Mouse (Mus musculus): ENCODE data around the gene Icam4. TPM values are rescaled to one million over a fixed set of nuclear protein-coding genes. Genes with fewer than 3 reads are reported as not detected.

Gene Icam4
- polyA plus RNA-seq (2016; fragmentation: Nextera tagmentation; extraction: Ambion mirVana) = 231 and 238 TPM in 2 replicates

DNA sequence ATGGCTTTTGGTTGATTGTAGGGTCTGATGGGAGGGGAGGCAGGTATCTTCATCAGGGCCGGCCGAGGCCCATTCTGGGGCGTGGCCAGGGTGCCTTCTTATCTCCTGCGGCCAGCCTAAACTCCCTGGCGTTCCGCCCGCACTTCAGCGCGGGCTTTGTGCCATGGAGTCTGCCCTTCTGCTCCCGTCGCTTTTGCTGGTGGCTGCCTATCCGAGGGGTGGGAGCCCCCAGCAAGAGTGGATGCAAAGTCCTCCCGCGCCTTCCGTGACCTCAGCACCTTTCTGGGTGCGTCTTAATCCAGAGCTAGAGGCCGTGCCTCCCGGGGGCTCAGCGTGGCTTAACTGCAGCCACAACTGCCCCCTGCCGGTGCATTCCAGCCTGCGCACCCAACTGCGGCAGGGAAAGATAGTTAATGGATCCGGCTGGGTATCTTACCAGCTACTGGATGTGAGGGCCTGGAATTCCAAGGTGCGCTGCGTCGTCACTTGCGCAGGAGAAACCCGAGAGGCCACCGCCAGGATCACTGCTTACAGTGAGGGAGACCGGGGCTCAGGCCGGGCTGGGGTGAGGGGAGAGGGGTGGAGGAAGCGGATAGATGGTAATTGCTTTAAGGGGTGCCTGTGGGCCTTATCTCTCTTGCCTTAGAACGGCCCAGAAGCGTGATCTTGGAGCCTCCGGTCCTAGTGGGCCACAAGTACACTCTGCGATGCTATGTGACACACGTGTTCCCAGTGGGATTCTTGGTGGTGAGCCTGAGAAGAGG lies at the start of gene Icam4:
Gene Icam4, plus strand, starts transcription at position 83 of the 764 bp plus-strand sequence.
- H3K9me3 ChIP-seq (replicated peaks) = no peaks in the 10 kb centered on the region
- H3K4me3 ChIP-seq = peak within 1 kb of the TSS; percentile 74
- peaks cover 82% of the 10 kb centered on the region for H3K4me1 ChIP-seq
- ATAC-seq = peak; percentile 83
- H3K4me2 ChIP-seq = peak within 1 kb of the TSS; percentile 99
- WGBS (ENCODE audit: insufficient replicate concordance) = under 1% methylated on average over 37 of the region's 37 CpGs
- peak within 1 kb of the TSS; percentile 86 for H3K9ac ChIP-seq
- H3K27me3 ChIP-seq (replicated peaks) = peaks cover 33% of the 10 kb centered on the region
- H3K36me3 ChIP-seq = peaks cover 25% of the 10 kb centered on the region
- peak within 1 kb of the TSS; percentile 99 for H3K27ac ChIP-seq

DNA sequence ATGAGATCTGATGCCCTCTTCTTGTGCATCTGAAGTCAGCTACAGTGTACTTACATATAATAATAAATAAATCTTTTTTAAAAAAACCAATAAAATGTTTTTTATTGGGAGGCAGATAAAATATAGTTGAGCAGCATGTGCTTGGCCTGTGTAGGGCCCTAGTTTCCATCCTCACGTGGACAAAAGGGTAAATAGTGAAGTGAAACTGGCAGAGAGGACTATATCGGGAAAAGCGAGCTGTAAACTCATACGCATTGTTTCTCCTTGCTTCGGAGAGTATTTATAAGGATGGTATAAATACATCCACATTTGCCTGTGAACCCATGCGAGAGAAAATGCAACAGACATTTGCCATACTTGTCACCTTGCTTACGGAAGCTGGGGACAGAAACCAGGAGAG lies 49.4 kb upstream of the Icam4 start:
- 78% methylated on average over 7 of the region's 7 CpGs for whole genome bisulfite sequencing (ENCODE audit: insufficient replicate concordance)
- no peak for ATAC-seq
- no peak overlapping the region for H3K4me2 ChIP-seq

DNA sequence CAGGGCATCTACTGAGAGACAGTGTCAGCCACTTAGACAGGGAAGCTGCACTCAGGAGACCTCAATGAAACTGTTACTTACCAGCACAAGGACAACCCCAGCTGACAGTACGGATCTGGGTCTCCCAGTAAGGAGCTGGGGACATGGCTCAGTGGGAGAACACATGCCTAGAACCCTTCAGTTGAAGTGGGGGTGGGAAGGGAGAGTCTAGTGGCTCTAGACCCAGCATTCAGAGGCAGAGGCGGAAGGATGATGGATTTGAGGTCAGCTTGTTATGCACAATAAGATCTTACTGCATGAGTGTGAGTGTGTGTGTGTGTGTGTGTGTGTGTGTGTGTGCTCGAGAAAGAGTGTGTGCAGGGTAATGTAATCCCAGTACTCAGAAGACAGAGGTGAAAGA lies 47.0 kb upstream of the Icam4 start:
- WGBS (ENCODE audit: insufficient replicate concordance) = 58% methylated on average over 3 of the region's 3 CpGs

More for the DNA sequence above, 49.4 kb upstream of the Icam4 start:
- peaks cover 41% of the 10 kb centered on the region for H3K4me1 ChIP-seq
- 0 out of 2 replicates have a peak, but pooled peaks cover 7% of the 10 kb centered on the region for H3K27me3 ChIP-seq (replicated peaks)
- no peak overlapping the region for H3K9ac ChIP-seq
- no peak overlapping the region for H3K27ac ChIP-seq
- H3K9me3 ChIP-seq (replicated peaks) = no peaks in the 10 kb centered on the region
- no peak overlapping the region for H3K4me3 ChIP-seq
- H3K36me3 ChIP-seq = no peaks in the 10 kb centered on the region

DNA sequence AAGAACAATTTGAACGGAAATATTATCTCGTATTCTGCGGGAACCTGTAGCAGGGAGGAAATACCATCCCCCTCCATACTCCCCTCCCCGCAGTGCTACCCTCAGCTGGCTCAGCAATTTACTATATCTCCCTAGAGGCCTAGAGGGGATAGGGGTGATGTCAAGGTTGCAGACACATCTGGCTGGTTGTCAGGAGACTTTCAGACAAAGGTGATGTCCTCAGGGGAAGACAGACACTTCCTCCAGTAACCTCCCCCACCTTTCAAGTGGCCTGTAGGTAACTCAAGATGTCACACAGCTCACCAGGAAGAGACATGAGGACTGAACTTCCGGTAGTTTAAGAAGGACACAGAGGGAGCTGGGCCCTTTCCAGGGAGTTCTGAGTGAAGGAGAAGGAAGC lies 46.0 kb upstream of the Icam4 start:
- Histone ChIP-seq H3K4me3 (no peak overlapping the region), H3K4me1 (peaks cover 15% of the 10 kb centered on the region), H3K9me3 (replicated peaks) (no peaks in the 10 kb centered on the region), H3K27ac (no peak overlapping the region), H3K36me3 (no peaks in the 10 kb centered on the region), H3K4me2 (no peak overlapping the region), H3K9ac (no peak overlapping the region), H3K27me3 (replicated peaks) (peaks cover 12% of the 10 kb centered on the region; the same call in 1 of the 2 replicates)
- ATAC-seq = no peak
- WGBS (ENCODE audit: insufficient replicate concordance) = 22% methylated on average over 5 of the region's 5 CpGs

More for the DNA sequence above, 47.0 kb upstream of the Icam4 start:
- no peak overlapping the region for H3K4me2 ChIP-seq
- ATAC-seq = no peak
- H3K36me3 ChIP-seq = no peaks in the 10 kb centered on the region
- peaks cover 6% of the 10 kb centered on the region; the same call in 1 of the 2 replicates for H3K27me3 ChIP-seq (replicated peaks)
- H3K9ac ChIP-seq = no peak overlapping the region
- H3K4me1 ChIP-seq = peaks cover 18% of the 10 kb centered on the region
- no peak overlapping the region for H3K27ac ChIP-seq
- H3K4me3 ChIP-seq = no peak overlapping the region
- H3K9me3 ChIP-seq (replicated peaks) = no peaks in the 10 kb centered on the region

DNA sequence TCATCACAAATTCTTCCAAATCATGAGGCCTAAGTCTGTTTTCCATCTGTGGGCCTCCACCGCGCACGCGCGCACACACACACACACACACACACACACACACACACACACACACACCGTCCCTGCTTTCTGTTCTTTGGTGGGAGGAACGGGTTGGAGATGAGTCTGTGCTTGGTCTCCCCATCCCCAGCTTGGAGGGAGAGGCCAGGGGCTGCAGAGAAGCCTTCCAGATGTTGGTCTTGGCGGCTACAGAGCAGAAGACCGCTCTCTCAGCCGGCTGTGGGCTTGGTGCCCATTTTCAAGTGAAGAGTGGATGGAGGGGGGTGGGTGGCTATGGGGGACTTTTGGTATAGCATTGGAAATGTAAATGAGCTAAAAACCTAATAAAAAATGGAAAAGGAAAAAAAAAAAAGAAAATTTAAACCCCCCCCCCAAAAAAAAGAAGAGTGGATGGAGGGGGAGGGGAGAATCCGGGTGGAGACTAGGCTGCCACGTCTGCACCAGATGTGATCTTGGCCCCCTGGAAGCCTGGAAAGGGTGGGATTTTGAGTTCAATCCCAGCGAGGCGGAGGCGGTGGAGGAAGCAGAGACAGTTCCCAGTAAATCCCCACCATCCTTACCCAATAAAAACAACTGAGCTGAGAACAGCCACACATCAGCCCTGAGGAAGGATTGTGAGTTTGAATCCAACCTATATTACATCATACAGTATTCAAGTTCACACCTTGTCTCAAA lies 42.1 kb upstream of the Icam4 start:
- H3K27me3 ChIP-seq (replicated peaks) = peaks cover 15% of the 10 kb centered on the region; the same call in 1 of the 2 replicates
- H3K4me2 ChIP-seq = no peak overlapping the region
- 65% methylated on average over 15 of the region's 15 CpGs for WGBS (ENCODE audit: insufficient replicate concordance)
- no peaks in the 10 kb centered on the region for H3K9me3 ChIP-seq (replicated peaks)
- peaks cover 9% of the 10 kb centered on the region for H3K4me1 ChIP-seq
- ATAC-seq = no peak
- no peak overlapping the region for H3K27ac ChIP-seq
- no peak overlapping the region for H3K9ac ChIP-seq
- no peak overlapping the region for H3K4me3 ChIP-seq
- H3K36me3 ChIP-seq = no peaks in the 10 kb centered on the region

DNA sequence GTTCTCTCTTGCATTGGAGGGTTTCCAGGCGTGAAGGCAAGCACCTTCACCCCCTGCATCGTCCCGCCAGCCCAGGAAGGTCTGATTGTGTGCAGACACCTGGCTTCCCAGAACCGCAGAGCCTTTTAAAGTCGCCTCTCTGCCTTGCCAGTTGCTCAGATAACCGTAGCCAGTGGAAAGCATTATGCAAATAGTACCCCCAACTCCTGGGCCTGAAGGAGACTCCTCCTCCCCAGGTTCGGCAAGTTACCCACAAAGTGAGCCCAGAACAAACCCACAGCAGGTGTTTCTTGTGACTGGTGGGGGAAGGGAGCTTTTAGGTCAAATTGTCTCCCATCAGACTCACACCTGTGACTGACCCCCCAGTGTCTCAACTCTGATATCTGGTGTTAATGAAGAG lies 41.2 kb upstream of the Icam4 start:
- Histone ChIP-seq H3K27me3 (replicated peaks) (peaks cover 15% of the 10 kb centered on the region; the same call in 1 of the 2 replicates), H3K9me3 (replicated peaks) (no peaks in the 10 kb centered on the region), H3K4me2 (no peak overlapping the region), H3K4me3 (no peak overlapping the region), H3K27ac (no peak overlapping the region), H3K36me3 (no peaks in the 10 kb centered on the region), H3K4me1 (peaks cover 9% of the 10 kb centered on the region), H3K9ac (no peak overlapping the region)
- no peak for ATAC-seq
- WGBS (ENCODE audit: insufficient replicate concordance) = 34% methylated on average over 7 of the region's 7 CpGs

DNA sequence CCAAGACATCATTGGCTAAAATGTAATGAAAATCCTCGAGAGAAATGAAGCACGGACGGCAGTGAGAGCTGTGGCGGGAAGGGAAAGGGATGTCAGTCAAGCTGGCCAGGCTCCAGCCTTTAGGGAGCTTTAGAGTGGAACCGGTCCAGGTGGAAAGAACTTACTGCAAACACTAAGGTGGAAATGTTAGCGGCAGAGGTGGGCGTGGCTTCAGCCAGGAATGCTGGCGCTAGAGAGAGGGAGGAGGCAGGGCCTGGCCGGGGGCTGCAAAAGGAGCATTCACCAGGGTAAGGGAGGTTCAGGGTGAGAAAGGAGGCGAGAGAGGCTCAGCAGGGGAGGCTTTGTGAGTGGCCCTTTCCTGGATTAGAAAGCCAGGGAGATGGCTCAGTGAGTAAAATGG lies 38.3 kb upstream of the Icam4 start:
- Histone ChIP-seq H3K9ac (peak overlapping the region; percentile 10; the same call in 1 of the 2 replicates), H3K4me3 (no peak overlapping the region; the same call in 1 of the 2 replicates), H3K27ac (no peak overlapping the region), H3K9me3 (replicated peaks) (no peaks in the 10 kb centered on the region), H3K27me3 (replicated peaks) (peaks cover 15% of the 10 kb centered on the region; the same call in 1 of the 2 replicates), H3K4me2 (peak overlapping the region; percentile 30), H3K4me1 (peaks cover 9% of the 10 kb centered on the region), H3K36me3 (no peaks in the 10 kb centered on the region)
- 23% methylated on average over 10 of the region's 10 CpGs for WGBS (ENCODE audit: insufficient replicate concordance)
- no peak for ATAC-seq

DNA sequence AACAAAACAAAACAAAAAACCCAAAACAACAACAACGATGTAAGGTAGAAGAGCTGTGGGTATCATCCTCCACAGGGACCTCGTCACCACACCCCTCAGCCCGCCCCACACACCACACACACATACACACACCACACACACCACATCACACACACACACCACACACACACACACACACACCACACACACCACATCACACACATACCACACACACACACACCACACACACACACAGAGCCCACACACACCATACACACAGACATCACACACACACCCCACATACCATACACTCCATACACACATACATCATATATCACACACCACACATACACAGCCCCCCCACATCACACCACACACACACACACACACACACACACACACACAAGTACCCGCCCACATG lies 37.6 kb upstream of the Icam4 start:
- Histone ChIP-seq H3K27me3 (replicated peaks) (peaks cover 13% of the 10 kb centered on the region; the same call in 1 of the 2 replicates), H3K4me1 (peaks cover 9% of the 10 kb centered on the region), H3K36me3 (no peaks in the 10 kb centered on the region), H3K9ac (no peak overlapping the region), H3K27ac (no peak overlapping the region), H3K4me2 (no peak overlapping the region), H3K4me3 (no peak overlapping the region), H3K9me3 (replicated peaks) (no peaks in the 10 kb centered on the region)
- 82% methylated on average over 4 of the region's 4 CpGs for WGBS (ENCODE audit: insufficient replicate concordance)
- ATAC-seq = no peak

DNA sequence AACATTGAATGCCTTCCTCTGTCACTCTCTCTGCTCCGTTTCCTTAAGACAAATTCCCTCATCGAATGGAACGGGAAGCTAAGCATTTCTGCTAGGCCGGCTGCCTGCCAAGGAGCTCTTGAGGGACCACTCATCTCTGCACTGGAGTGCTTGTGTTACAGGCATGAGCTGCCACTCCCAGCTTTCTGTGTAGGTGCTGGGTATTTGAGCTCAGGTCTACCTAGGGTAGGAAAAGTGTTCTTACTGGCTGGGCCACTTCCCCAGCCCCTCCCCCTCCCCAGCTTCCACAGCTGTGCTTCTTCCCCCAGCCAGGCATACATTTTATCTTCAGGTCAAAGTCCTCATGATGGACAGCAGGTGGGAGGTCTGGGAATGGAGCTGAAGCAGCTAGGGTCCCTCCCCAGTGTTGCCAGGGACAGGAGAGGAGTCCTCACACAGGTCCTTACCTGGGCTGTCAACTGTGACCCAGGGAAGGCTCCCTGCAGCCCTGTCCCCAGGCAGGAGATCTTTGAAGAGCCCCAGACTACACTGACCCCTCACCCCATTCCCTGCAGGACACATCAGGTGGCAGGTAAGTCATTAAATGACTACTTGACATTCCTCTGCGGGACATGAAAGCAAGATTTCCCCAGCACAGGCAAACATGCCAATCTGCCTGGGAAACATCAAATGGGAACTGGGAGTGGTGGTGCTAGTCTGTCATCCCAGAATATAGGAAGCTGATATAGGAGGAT lies 35.8 kb upstream of the Icam4 start:
- Histone ChIP-seq H3K4me1 (peaks cover 17% of the 10 kb centered on the region), H3K9ac (no peak overlapping the region), H3K9me3 (replicated peaks) (no peaks in the 10 kb centered on the region), H3K27ac (no peak overlapping the region), H3K27me3 (replicated peaks) (peaks cover 1% of the 10 kb centered on the region; the same call in 1 of the 2 replicates), H3K4me2 (no peak overlapping the region), H3K4me3 (no peak overlapping the region), H3K36me3 (no peaks in the 10 kb centered on the region)
- no peak for ATAC-seq
- 54% methylated on average over 5 of the region's 5 CpGs for WGBS (ENCODE audit: insufficient replicate concordance)

DNA sequence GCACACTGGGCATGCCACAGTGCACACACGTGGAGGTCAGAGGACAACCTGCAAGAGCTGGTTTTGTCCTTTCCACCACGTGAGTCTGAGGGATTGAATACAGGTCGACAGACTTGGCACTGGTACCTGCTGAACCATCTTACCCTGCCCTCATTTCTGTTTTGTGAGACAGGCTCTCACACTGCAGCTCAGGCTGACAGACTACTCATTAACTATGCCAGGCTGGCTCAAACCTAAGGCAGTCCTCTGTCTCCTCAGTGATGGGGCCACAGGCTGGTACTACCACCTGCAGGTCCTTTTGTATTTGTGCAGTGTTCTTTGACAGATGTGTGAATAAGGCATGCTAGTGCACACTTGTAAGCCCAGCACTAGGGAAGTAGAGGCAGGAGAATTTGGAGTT lies 34.1 kb upstream of the Icam4 start:
- H3K4me2 ChIP-seq = no peak overlapping the region
- no peaks in the 10 kb centered on the region for H3K9me3 ChIP-seq (replicated peaks)
- H3K27ac ChIP-seq = no peak overlapping the region
- 61% methylated on average over 3 of the region's 3 CpGs for WGBS (ENCODE audit: insufficient replicate concordance)
- ATAC-seq = no peak
- no peak overlapping the region for H3K4me3 ChIP-seq
- no peak overlapping the region for H3K9ac ChIP-seq
- H3K36me3 ChIP-seq = no peaks in the 10 kb centered on the region
- H3K27me3 ChIP-seq (replicated peaks) = no peaks in the 10 kb centered on the region
- peaks cover 17% of the 10 kb centered on the region for H3K4me1 ChIP-seq

DNA sequence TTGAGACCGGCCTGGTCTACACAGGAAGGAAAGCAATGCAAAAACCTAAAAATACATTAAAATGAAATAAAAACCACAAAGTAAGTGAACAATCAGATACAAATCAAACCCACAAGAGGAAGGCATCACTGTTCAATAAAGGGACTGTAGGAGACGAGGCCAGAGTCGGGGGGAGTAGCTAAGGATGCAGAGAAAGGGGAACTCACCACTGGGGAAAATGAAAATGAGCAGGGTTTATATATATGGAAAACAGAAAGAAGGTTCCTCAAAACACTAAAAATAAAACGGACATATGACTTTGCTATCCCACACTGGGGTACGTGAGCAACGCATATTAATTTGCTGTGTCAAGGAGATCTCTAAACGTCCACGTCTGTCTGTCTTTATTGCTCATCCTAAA lies 32.1 kb upstream of the Icam4 start:
- no peak overlapping the region for H3K9ac ChIP-seq
- H3K27me3 ChIP-seq (replicated peaks) = no peaks in the 10 kb centered on the region
- no peak overlapping the region for H3K4me2 ChIP-seq
- H3K4me1 ChIP-seq = peaks cover 19% of the 10 kb centered on the region
- H3K27ac ChIP-seq = no peak overlapping the region
- 65% methylated on average over 8 of the region's 8 CpGs for WGBS (ENCODE audit: insufficient replicate concordance)
- no peaks in the 10 kb centered on the region for H3K9me3 ChIP-seq (replicated peaks)
- no peak for ATAC-seq
- H3K4me3 ChIP-seq = no peak overlapping the region
- no peaks in the 10 kb centered on the region for H3K36me3 ChIP-seq
